Mouse (Mus musculus): ENCODE results near the gene Tmem240.
A peak's percentile ranks its signal among the peaks of the same experiment; 100 is the strongest.
"Not testable (repeated sequence)": the region's sequence is repeated elsewhere in the genome, so short reads cannot be mapped to it uniquely, and the experiment has no call there.

Tmem240 gene

GRCm38 (mm10) chr4:155770626-155771025 lies 36.0 kb downstream of the Tmem240 start:
- DNase-seq (ENCODE audit: low read depth, low spot score) = no peak

GRCm38 (mm10) chr4:155771706-155772105 lies 37.1 kb downstream of the Tmem240 start:
- DNase-seq (ENCODE audit: low read depth, low spot score) = no peak

GRCm38 (mm10) chr4:155772786-155773185 lies 38.2 kb downstream of the Tmem240 start:
- no peak for DNase-seq (ENCODE audit: low read depth, low spot score)

- no peak for DNase-seq (ENCODE audit: low read depth, low spot score)
These were observed 38.9 kb downstream of the Tmem240 start for GRCm38 (mm10) chr4:155773335-155774078.

- DNase-seq (ENCODE audit: low read depth, low spot score) = peak; percentile 75
These were observed 39.7 kb downstream of the Tmem240 start, which contains the start of gene Vwa1 for GRCm38 (mm10) chr4:155774280-155774754. Gene Vwa1, minus strand, starts transcription at chr4:155774698.

GRCm38 (mm10) chr4:155774971-155775740 lies 40.6 kb downstream of the Tmem240 start:
- DNase-seq (ENCODE audit: low read depth, low spot score) = no peak

- DNase-seq (ENCODE audit: low read depth, low spot score) = no peak
These were observed 41.3 kb downstream of the Tmem240 start for GRCm38 (mm10) chr4:155775855-155776254.

- DNase-seq (ENCODE audit: low read depth, low spot score) = no peak
These were observed 42.2 kb downstream of the Tmem240 start for GRCm38 (mm10) chr4:155776704-155777335.

GRCm38 (mm10) chr4:155777816-155778215 lies 43.2 kb downstream of the Tmem240 start:
- no peak for DNase-seq (ENCODE audit: low read depth, low spot score)

GRCm38 (mm10) chr4:155779498-155779897 lies 44.9 kb downstream of the Tmem240 start:
- no peak for DNase-seq (ENCODE audit: low read depth, low spot score)

GRCm38 (mm10) chr4:155780895-155781294 lies 46.3 kb downstream of the Tmem240 start:
- DNase-seq (ENCODE audit: low read depth, low spot score) = no peak

- no peak for DNase-seq (ENCODE audit: low read depth, low spot score)
These were observed 49.0 kb downstream of the Tmem240 start for GRCm38 (mm10) chr4:155783486-155784080.

- no peak for DNase-seq (ENCODE audit: low read depth, low spot score)
These were observed 49.6 kb downstream of the Tmem240 start for GRCm38 (mm10) chr4:155784081-155784701.

GRCm38 (mm10) chr4:155785246-155785645 lies 50.6 kb downstream of the Tmem240 start:
- DNase-seq (ENCODE audit: low read depth, low spot score) = no peak

- no peak for DNase-seq (ENCODE audit: low read depth, low spot score)
These were observed 51.2 kb downstream of the Tmem240 start, which contains the start of gene Tmem88b for GRCm38 (mm10) chr4:155785819-155786218. Gene Tmem88b, minus strand, starts transcription at chr4:155785874.

- DNase-seq (ENCODE audit: low read depth, low spot score) = no peak
These were observed 53.7 kb downstream of the Tmem240 start for GRCm38 (mm10) chr4:155788300-155788699.

- DNase-seq (ENCODE audit: low read depth, low spot score) = not testable (repeated sequence)
These were observed 54.2 kb downstream of the Tmem240 start for GRCm38 (mm10) chr4:155788833-155789232.

- DNase-seq (ENCODE audit: low read depth, low spot score) = no peak
These were observed 55.5 kb downstream of the Tmem240 start, which contains the start of gene Ankrd65 for GRCm38 (mm10) chr4:155790021-155790489. Gene Ankrd65, plus strand, starts transcription at chr4:155790439.

Measured in WW6 (cell line).